Mouse (Mus musculus) limb, embryonic 10.5 days (tissue): ENCODE measurements around the gene Oser1. TPM values are rescaled to one million over a fixed set of nuclear protein-coding genes. Genes with fewer than 3 reads are reported as not detected.

Experiments
- DNase-seq: peaks from one replicate; pipeline ENCODE4 v3.0.0-alpha.2; 2017; ENCODE audit warnings: low spot score
- H3K27ac ChIP-seq: fragments of 300-500 bp; sonication (generic); 2 replicates; pipeline ENCODE4 v1.5.1; 2016; ENCODE audit warnings: mild to moderate bottlenecking
- H3K27me3 ChIP-seq: fragments of 300-500 bp; sonication (generic); 2 replicates; pipeline ENCODE4 v1.6.1; 2016; ENCODE audit warnings: low read depth, mild to moderate bottlenecking; ENCODE audit not compliant: poor library complexity, severe bottlenecking
- H3K36me3 ChIP-seq: fragments of 300-500 bp; sonication (generic); 2 replicates; pipeline ENCODE4 v1.6.1; 2016; ENCODE audit warnings: mild to moderate bottlenecking, moderate library complexity
- H3K4me1 ChIP-seq: fragments of 300-500 bp; sonication (generic); 2 replicates; pipeline ENCODE4 v1.6.1; 2016
- H3K4me3 ChIP-seq: fragments of 300-500 bp; sonication (generic); 2 replicates; pipeline ENCODE4 v1.5.1; 2016; ENCODE audit warnings: mild to moderate bottlenecking, moderate library complexity
- H3K9me3 ChIP-seq: fragments of 300-500 bp; sonication (generic); replicated peaks from 2 replicates; pipeline ENCODE4 v1.6.1; 2016; ENCODE audit warnings: mild to moderate bottlenecking
- WGBS: fragments of 180-500 bp; shearing (Covaris S2); methylation state at CpG from one replicate; pipeline ENCODE4 v1.1.7; 2016; 5-methylcytosine and 5-hydroxymethylcytosine counted together
- polyA plus RNA-seq: library from polyadenylated mRNA; unstranded; fragments of >200 nt; fragmentation: Nextera tagmentation; extraction: Ambion mirVana; gene quantifications from 2 replicates; pipeline ENCODE4 v1.2.1, GENCODE M21; 2016

Oser1 gene
- polyA plus RNA-seq, 1 experiment from 2014 or later: 89.2 TPM

- no peaks in the 10 kb centered on the region for H3K36me3 ChIP-seq
- H3K27ac ChIP-seq: no peak overlapping the region
- WGBS: 66% methylated on average over 2 of the region's 2 CpGs
- no peak for DNase-seq
- H3K9me3 ChIP-seq: no peaks in the 10 kb centered on the region
- H3K4me1 ChIP-seq: peaks cover 8% of the 10 kb centered on the region
- no peaks in the 10 kb centered on the region for H3K27me3 ChIP-seq
- H3K4me3 ChIP-seq: no peak overlapping the region
Measured at GRCm38 (mm10) chr2:163359253-163359652, 65.2 kb downstream of the Oser1 start.

DNA sequence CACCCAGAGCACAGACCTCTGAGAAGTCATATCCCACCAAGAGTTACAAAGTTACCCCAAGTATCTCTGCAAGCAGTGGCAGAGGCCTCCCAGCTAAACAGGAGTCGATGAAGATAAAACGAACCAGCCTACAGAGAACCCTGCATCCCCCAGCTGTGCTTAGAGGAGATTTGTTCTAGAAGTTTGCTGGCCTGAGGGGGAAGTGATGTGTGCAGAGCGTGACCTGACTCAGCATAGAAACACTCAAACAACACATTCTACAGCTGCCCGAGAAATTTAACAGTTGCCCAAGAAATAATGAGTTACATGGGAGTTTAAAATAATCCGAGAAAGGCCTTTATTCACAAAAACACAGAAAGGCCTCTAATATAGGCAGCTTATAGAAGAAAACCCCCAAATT is 65.8 kb downstream of the Oser1 start:
- Histone ChIP-seq H3K27me3 (no peaks in the 10 kb centered on the region), H3K4me3 (no peak overlapping the region), H3K4me1 (peaks cover 14% of the 10 kb centered on the region), H3K36me3 (no peaks in the 10 kb centered on the region), H3K27ac (no peak overlapping the region), H3K9me3 (no peaks in the 10 kb centered on the region)
- no peak for DNase-seq
- 86% methylated on average over 5 of the region's 5 CpGs for WGBS

- WGBS: 87% methylated on average over 12 of the region's 12 CpGs
- Histone ChIP-seq H3K9me3 (no peaks in the 10 kb centered on the region), H3K4me1 (peaks cover 13% of the 10 kb centered on the region), H3K27me3 (no peaks in the 10 kb centered on the region), H3K4me3 (no peak overlapping the region), H3K36me3 (no peaks in the 10 kb centered on the region), H3K27ac (no peak overlapping the region)
- DNase-seq: no peak
Measured at GRCm38 (mm10) chr2:163356113-163356840, 68.2 kb downstream of the Oser1 start.

Other genes starting within 250 kb of the Oser1 start
- 0.48 and 1.8 TPM in 2 replicates for gene Tox2, start 221.6 kb downstream of the Oser1 start, polyA plus RNA-seq
- gene Jph2, start 26.7 kb downstream of the Oser1 start, polyA plus RNA-seq: 0.59 and 0.71 TPM in 2 replicates
- 0.30 and 0.45 TPM in 2 replicates for gene Gdap1l1, start 13.8 kb upstream of the Oser1 start, polyA plus RNA-seq
- 7.7 and 10.0 TPM in 2 replicates for gene Fitm2, start 47.9 kb upstream of the Oser1 start, polyA plus RNA-seq
- gene R3hdml, start 67.6 kb upstream of the Oser1 start, polyA plus RNA-seq: not detected in 2 replicates
- gene Hnf4a, start 82.1 kb upstream of the Oser1 start, polyA plus RNA-seq: 0.06 TPM in 1 of 2 replicates, not detected in the other
- gene Ttpal, start 177.6 kb upstream of the Oser1 start, polyA plus RNA-seq: 29.5 and 37.4 TPM in 2 replicates
- 17.3 and 20.4 TPM in 2 replicates for gene Serinc3, start 220.4 kb upstream of the Oser1 start, polyA plus RNA-seq
- gene Pkig, start 233.7 kb upstream of the Oser1 start, polyA plus RNA-seq: 191 and 204 TPM in 2 replicates